Mouse (Mus musculus) thymus, adult 2 months (tissue): ENCODE results near the gene Avpr2. TPM values are rescaled to one million over a fixed set of nuclear protein-coding genes. Genes with fewer than 3 reads are reported as not detected.

Experiments used
- DNase-seq: peaks from one replicate; pipeline ENCODE4 v3.0.0; 2021
- H3K27ac ChIP-seq: fragments of 200-500 bp; 2 replicates; pipeline ENCODE4 v1.5.1; 2012; ENCODE audit warnings: low read length, control low read depth; ENCODE audit not compliant: control insufficient read depth, insufficient read depth
- H3K27me3 ChIP-seq: fragments of 200-500 bp; 2 replicates; pipeline ENCODE4 v1.6.1; 2012; ENCODE audit warnings: mild to moderate bottlenecking, low read length, moderate library complexity, mixed read lengths; ENCODE audit not compliant: control insufficient read depth, insufficient read depth
- H3K36me3 ChIP-seq: fragments of 200-500 bp; 2 replicates; pipeline ENCODE4 v1.6.1; 2012; ENCODE audit warnings: mild to moderate bottlenecking, low read length, moderate library complexity; ENCODE audit not compliant: control insufficient read depth, insufficient read depth
- H3K4me1 ChIP-seq: fragments of 200-500 bp; replicated peaks from 2 replicates; pipeline ENCODE4 v1.6.1; 2012; ENCODE audit warnings: low read length; ENCODE audit not compliant: control insufficient read depth, insufficient read depth
- H3K4me3 ChIP-seq: fragments of 200-500 bp; 2 replicates; pipeline ENCODE4 v1.5.1; 2012; ENCODE audit warnings: mild to moderate bottlenecking, low read length, control low read depth, moderate library complexity; ENCODE audit not compliant: control insufficient read depth, insufficient read depth
- CTCF ChIP-seq: fragments of 200-500 bp; IDR thresholded peaks from 2 replicates; pipeline ENCODE4 v1.5.1; 2012; ENCODE audit warnings: mild to moderate bottlenecking, control low read depth, low read length, moderate library complexity, borderline replicate concordance; ENCODE audit not compliant: control insufficient read depth, poor library complexity, insufficient read depth; ENCODE audit errors: extremely low read depth
- POLR2A ChIP-seq: fragments of 200-500 bp; IDR thresholded peaks from 2 replicates; pipeline ENCODE4 v1.6.1; 2012; ENCODE audit warnings: mild to moderate bottlenecking, low read length, control low read depth, moderate library complexity; ENCODE audit not compliant: control insufficient read depth, poor library complexity, insufficient read depth; ENCODE audit errors: extremely low read depth
- WGBS: fragments of 180-500 bp; shearing (Covaris S2); methylation state at CpG from one replicate; pipeline ENCODE4 v1.1.7; 2018; 5-methylcytosine and 5-hydroxymethylcytosine counted together
- polyA plus RNA-seq: library from polyadenylated mRNA; depleted of rRNA; stranded (reverse); fragments of >200 nt; gene quantifications from 2 replicates; pipeline ENCODE4 v1.2.3, GENCODE M21; 2012

The Avpr2 gene
- polyA plus RNA-seq, 1 experiment, result 0.26 TPM

- H3K4me3 ChIP-seq, result peak overlapping the region; percentile 89
- DNase-seq, result peak; percentile 78
- TF ChIP-seq CTCF, result no peak
- peak; percentile 90 for TF ChIP-seq POLR2A
- no peaks in the 10 kb centered on the region for H3K27me3 ChIP-seq
- WGBS, result under 1% methylated on average over 15 of the region's 26 CpGs
- H3K4me1 ChIP-seq, result peaks cover 26% of the 10 kb centered on the region
- H3K36me3 ChIP-seq, result peaks cover 4% of the 10 kb centered on the region; the same call in 1 of the 2 replicates
- H3K27ac ChIP-seq, result peak overlapping the region; percentile 99
Measured at GRCm38 (mm10) chrX:73911156-73911555, 19.3 kb downstream of the Avpr2 start.

- Histone ChIP-seq H3K4me3 (peak overlapping the region; percentile 89), H3K36me3 (no peaks in the 10 kb centered on the region; the same call in 1 of the 2 replicates), H3K4me1 (peaks cover 26% of the 10 kb centered on the region), H3K27me3 (no peaks in the 10 kb centered on the region), H3K27ac (peak overlapping the region; percentile 100)
- 6% methylated on average over 2 of the region's 2 CpGs for WGBS
- DNase-seq, result peak; percentile 74
- TF ChIP-seq POLR2A, result no peak
- TF ChIP-seq CTCF, result no peak
Measured at GRCm38 (mm10) chrX:73911588-73911987, 19.7 kb downstream of the Avpr2 start.

- WGBS, result 11% methylated on average over 31 of the region's 31 CpGs
- peak overlapping the region; percentile 35 for H3K4me3 ChIP-seq
- H3K36me3 ChIP-seq, result peaks cover 15% of the 10 kb centered on the region
Measured at GRCm38 (mm10) chrX:73914827-73915703, 23.2 kb downstream of the Avpr2 start.

GRCm38 (mm10) chrX:73916945-73917344 is 25.0 kb downstream of the Avpr2 start:
- H3K27me3 ChIP-seq, result no peaks in the 10 kb centered on the region
- 91% methylated on average over 8 of the region's 8 CpGs for WGBS
- no peak overlapping the region for H3K4me3 ChIP-seq
- H3K36me3 ChIP-seq, result peaks cover 15% of the 10 kb centered on the region
- H3K27ac ChIP-seq, result no peak overlapping the region
- DNase-seq, result no peak
- peaks cover 18% of the 10 kb centered on the region for H3K4me1 ChIP-seq
- TF ChIP-seq POLR2A (no peak), CTCF (no peak)

More at GRCm38 (mm10) chrX:73914827-73915703, 23.2 kb downstream of the Avpr2 start:
- Histone ChIP-seq H3K27ac (peak overlapping the region; percentile 95), H3K4me1 (peaks cover 21% of the 10 kb centered on the region), H3K27me3 (no peaks in the 10 kb centered on the region)
- TF ChIP-seq CTCF (peak; percentile 44; the same call in 1 of the 2 replicates), POLR2A (peak; percentile 85)
- peak; percentile 88 for DNase-seq

GRCm38 (mm10) chrX:73918631-73919030 is 26.7 kb downstream of the Avpr2 start:
- H3K4me3 ChIP-seq, result no peak overlapping the region
- WGBS, result 97% methylated on average over 5 of the region's 5 CpGs
- peaks cover 15% of the 10 kb centered on the region for H3K36me3 ChIP-seq
- H3K4me1 ChIP-seq, result peaks cover 7% of the 10 kb centered on the region
- no peak for TF ChIP-seq CTCF
- TF ChIP-seq POLR2A, result no peak
- no peak for DNase-seq
- H3K27ac ChIP-seq, result no peak overlapping the region
- H3K27me3 ChIP-seq, result no peaks in the 10 kb centered on the region

- 0% methylated on average over 34 of the region's 34 CpGs for WGBS
- peak overlapping the region; percentile 42; the same call in 1 of the 2 replicates for H3K27ac ChIP-seq
- no peak for DNase-seq
- peaks cover 15% of the 10 kb centered on the region for H3K36me3 ChIP-seq
- H3K27me3 ChIP-seq, result no peaks in the 10 kb centered on the region
- TF ChIP-seq POLR2A, result no peak
- TF ChIP-seq CTCF, result no peak
- no peaks in the 10 kb centered on the region for H3K4me1 ChIP-seq
- H3K4me3 ChIP-seq, result peak overlapping the region; percentile 99
Measured at GRCm38 (mm10) chrX:73921285-73921822, 29.5 kb downstream of the Avpr2 start.
